Mouse (Mus musculus): ENCODE measurements around the gene Sema3b. TPM values are rescaled to one million over a fixed set of nuclear protein-coding genes. Genes with fewer than 3 reads are reported as not detected.

Sema3b gene
- polyA plus RNA-seq, 1 experiment from 2014 or later: 0.41 TPM

DNA sequence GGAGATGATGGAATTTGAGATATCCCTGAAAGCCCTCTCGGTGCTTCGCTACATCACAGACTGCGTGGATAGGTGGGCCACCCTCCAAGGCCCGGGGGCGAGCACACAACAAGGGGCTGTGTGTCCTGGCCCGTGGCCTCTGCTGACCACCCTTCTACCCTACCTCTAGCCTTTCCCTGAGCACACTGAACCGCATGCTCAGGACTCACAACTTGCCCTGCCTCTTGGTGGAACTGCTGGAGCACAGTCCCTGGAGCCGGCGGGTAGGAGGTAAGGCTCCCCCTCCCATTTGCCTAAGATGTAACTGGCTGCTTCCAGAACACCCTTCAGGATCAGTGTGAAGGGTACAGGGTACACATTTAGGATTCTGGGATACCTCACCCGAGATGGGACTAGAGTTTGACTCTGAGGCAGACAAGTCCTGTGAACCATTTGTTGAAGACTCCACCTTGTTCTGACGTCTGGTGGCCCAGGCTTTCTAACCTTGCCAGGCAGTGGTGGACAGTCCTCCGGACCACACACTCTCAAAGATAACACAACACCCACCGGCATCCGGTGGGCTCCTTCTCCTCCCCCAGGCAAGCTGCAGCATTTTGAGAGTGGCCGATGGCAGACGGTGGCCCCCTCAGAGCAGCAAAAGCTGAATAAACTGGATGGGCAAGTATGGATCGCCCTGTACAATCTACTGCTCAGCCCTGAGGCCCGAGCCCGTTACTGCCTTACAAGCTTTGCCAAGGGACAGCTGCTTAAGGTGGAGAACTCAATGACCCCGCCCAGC lies 59.5 kb downstream of the Sema3b start:
- DNase-seq (no peak), ATAC-seq (no peak)
- peaks cover 3% of the 10 kb centered on the region; the same call in 1 of the 2 replicates for H3K36me3 ChIP-seq (replicated peaks; ENCODE audit: insufficient read depth, low read length)
- peaks cover 55% of the 10 kb centered on the region for H3K4me1 ChIP-seq (ENCODE audit: insufficient read depth)
- no peak overlapping the region for H3K4me3 ChIP-seq (ENCODE audit: low read depth, low read length)
- H3K27ac ChIP-seq (ENCODE audit: low read depth): no peak overlapping the region
- 84% methylated on average over 20 of the region's 20 CpGs for WGBS (ENCODE audit: insufficient replicate concordance)
- H3K9ac ChIP-seq (replicated peaks): no peak overlapping the region
- H3K4me2 ChIP-seq (ENCODE audit: low read depth, low read length): no peak overlapping the region
- no peak for TF ChIP-seq CTCF (IDR thresholded peaks at IDR 0.05; ENCODE audit: low read depth)
- 0 out of 2 replicates have a peak, but pooled peaks cover 10% of the 10 kb centered on the region for H3K27me3 ChIP-seq (ENCODE audit: insufficient read depth, low read length)
- H3K9me3 ChIP-seq (ENCODE audit: low read length): no peaks in the 10 kb centered on the region

DNA sequence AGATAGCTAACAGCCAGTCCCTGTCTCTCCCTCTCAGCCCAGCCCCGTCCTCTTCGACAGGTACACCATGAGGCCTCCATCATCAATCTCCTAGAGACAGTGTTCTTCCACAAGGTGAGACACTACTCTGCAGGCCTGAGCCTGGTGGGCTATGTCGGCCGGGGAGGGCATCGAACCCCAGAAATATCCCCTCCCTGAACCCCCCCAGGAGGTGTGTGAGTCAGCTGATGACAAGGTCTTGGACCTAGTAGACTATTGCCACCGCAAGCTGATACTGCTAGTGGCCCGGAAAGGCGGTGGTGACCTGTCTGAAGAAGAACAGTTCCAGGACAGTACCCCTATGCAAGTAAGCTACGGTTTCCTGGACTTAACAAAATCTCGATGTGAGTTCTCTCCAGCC lies 60.2 kb downstream of the Sema3b start:
- DNase-seq (no peak), ATAC-seq (no peak)
- Histone ChIP-seq H3K4me2 (ENCODE audit: low read depth, low read length) (no peak overlapping the region), H3K9me3 (ENCODE audit: low read length) (no peaks in the 10 kb centered on the region), H3K9ac (replicated peaks) (no peak overlapping the region), H3K36me3 (replicated peaks; ENCODE audit: insufficient read depth, low read length) (peaks cover 3% of the 10 kb centered on the region; the same call in 1 of the 2 replicates), H3K4me3 (ENCODE audit: low read depth, low read length) (no peak overlapping the region), H3K4me1 (ENCODE audit: insufficient read depth) (peaks cover 51% of the 10 kb centered on the region), H3K27ac (ENCODE audit: low read depth) (no peak overlapping the region), H3K27me3 (ENCODE audit: insufficient read depth, low read length) (0 out of 2 replicates have a peak, but pooled peaks cover 10% of the 10 kb centered on the region)
- 86% methylated on average over 10 of the region's 10 CpGs for WGBS (ENCODE audit: insufficient replicate concordance)
- no peak for TF ChIP-seq CTCF (IDR thresholded peaks at IDR 0.05; ENCODE audit: low read depth)
- no peak for TF ChIP-seq EP300 (IDR thresholded peaks at IDR 0.05; ENCODE audit: low read depth)

DNA sequence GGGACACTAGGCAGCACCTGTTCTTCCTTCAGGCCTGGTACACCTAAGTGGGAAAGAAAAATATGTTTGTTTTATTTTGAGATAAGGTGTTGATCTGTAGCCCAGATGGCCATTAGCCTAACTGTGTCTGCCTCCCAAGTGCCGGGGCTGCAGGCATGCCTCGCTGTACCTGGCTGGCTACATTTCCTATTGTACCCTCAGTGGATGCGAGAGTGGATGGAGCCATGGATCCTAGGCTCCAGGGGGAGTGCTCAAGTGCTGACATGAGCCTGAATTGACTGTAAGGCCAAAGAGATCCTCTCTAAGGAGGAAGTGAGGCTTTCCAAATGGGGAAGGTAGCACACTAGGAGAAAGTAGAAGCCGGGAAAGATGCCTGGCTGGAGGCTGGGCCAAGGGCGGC lies 61.1 kb downstream of the Sema3b start:
- H3K4me3 ChIP-seq (ENCODE audit: low read depth, low read length): no peak overlapping the region
- 73% methylated on average over 5 of the region's 5 CpGs for WGBS (ENCODE audit: insufficient replicate concordance)
- peaks cover 3% of the 10 kb centered on the region; the same call in 1 of the 2 replicates for H3K36me3 ChIP-seq (replicated peaks; ENCODE audit: insufficient read depth, low read length)
- no peak overlapping the region for H3K27ac ChIP-seq (ENCODE audit: low read depth)
- ATAC-seq: no peak
- no peaks in the 10 kb centered on the region for H3K9me3 ChIP-seq (ENCODE audit: low read length)
- 0 out of 2 replicates have a peak, but pooled peaks cover 10% of the 10 kb centered on the region for H3K27me3 ChIP-seq (ENCODE audit: insufficient read depth, low read length)
- TF ChIP-seq CTCF (IDR thresholded peaks at IDR 0.05; ENCODE audit: low read depth) (no peak), EP300 (IDR thresholded peaks at IDR 0.05; ENCODE audit: low read depth) (no peak)
- no peak overlapping the region for H3K4me2 ChIP-seq (ENCODE audit: low read depth, low read length)
- no peak overlapping the region for H3K9ac ChIP-seq (replicated peaks)
- peaks cover 43% of the 10 kb centered on the region for H3K4me1 ChIP-seq (ENCODE audit: insufficient read depth)
- DNase-seq: no peak

Other genes starting within 250 kb of the Sema3b start
- not detected in 2 replicates for gene Cacna2d2, start 209.6 kb downstream of the Sema3b start, polyA plus RNA-seq (2015; fragmentation: Nextera tagmentation; extraction: Ambion mirVana)
- 15.7 and 17.9 TPM in 2 replicates for gene Tmem115, start 75.3 kb downstream of the Sema3b start, polyA plus RNA-seq (2015; fragmentation: Nextera tagmentation; extraction: Ambion mirVana)
- 18.5 and 19.6 TPM in 2 replicates for gene Cyb561d2, start 67.0 kb downstream of the Sema3b start, polyA plus RNA-seq (2015; fragmentation: Nextera tagmentation; extraction: Ambion mirVana)
- gene Nprl2, start 67.0 kb downstream of the Sema3b start, polyA plus RNA-seq (2015; fragmentation: Nextera tagmentation; extraction: Ambion mirVana): 8.5 TPM in 2 replicates
- 0.59 and 0.73 TPM in 2 replicates for gene Zmynd10, start 61.9 kb downstream of the Sema3b start, polyA plus RNA-seq (2015; fragmentation: Nextera tagmentation; extraction: Ambion mirVana)
- 12.4 and 15.1 TPM in 2 replicates for gene Rassf1, start 57.7 kb downstream of the Sema3b start, polyA plus RNA-seq (2015; fragmentation: Nextera tagmentation; extraction: Ambion mirVana)
- gene Tusc2, start 46.0 kb downstream of the Sema3b start, polyA plus RNA-seq (2015; fragmentation: Nextera tagmentation; extraction: Ambion mirVana): 34.3 and 35.9 TPM in 2 replicates
- gene Hyal2, start 41.3 kb downstream of the Sema3b start, polyA plus RNA-seq (2015; fragmentation: Nextera tagmentation; extraction: Ambion mirVana): 53.9 and 54.5 TPM in 2 replicates
- 2.5 and 3.3 TPM in 2 replicates for gene Hyal1, start 32.3 kb downstream of the Sema3b start, polyA plus RNA-seq (2015; fragmentation: Nextera tagmentation; extraction: Ambion mirVana)
- gene Naa80, start 30.3 kb downstream of the Sema3b start, polyA plus RNA-seq (2015; fragmentation: Nextera tagmentation; extraction: Ambion mirVana): 10.4 and 11.6 TPM in 2 replicates
- gene Hyal3, start 28.4 kb downstream of the Sema3b start, polyA plus RNA-seq (2015; fragmentation: Nextera tagmentation; extraction: Ambion mirVana): 0.65 and 0.86 TPM in 2 replicates
- gene Ifrd2, start 21.6 kb downstream of the Sema3b start, polyA plus RNA-seq (2015; fragmentation: Nextera tagmentation; extraction: Ambion mirVana): 63.6 and 68.0 TPM in 2 replicates
- gene Gnai2, start 26.1 kb upstream of the Sema3b start, polyA plus RNA-seq (2015; fragmentation: Nextera tagmentation; extraction: Ambion mirVana): 146 and 159 TPM in 2 replicates
- 147 and 174 TPM in 2 replicates for gene Slc38a3, start 60.3 kb upstream of the Sema3b start, polyA plus RNA-seq (2015; fragmentation: Nextera tagmentation; extraction: Ambion mirVana)
- 5.8 and 6.2 TPM in 2 replicates for gene Gnat1, start 70.5 kb upstream of the Sema3b start, polyA plus RNA-seq (2015; fragmentation: Nextera tagmentation; extraction: Ambion mirVana)
- gene Sema3f, start 101.2 kb upstream of the Sema3b start, polyA plus RNA-seq (2015; fragmentation: Nextera tagmentation; extraction: Ambion mirVana): 0.76 and 1.1 TPM in 2 replicates
- gene Rbm5, start 161.8 kb upstream of the Sema3b start, polyA plus RNA-seq (2015; fragmentation: Nextera tagmentation; extraction: Ambion mirVana): 37.8 and 41.7 TPM in 2 replicates